Mouse (Mus musculus): ENCODE measurements around the gene Add3. TPM values are rescaled to one million over a fixed set of nuclear protein-coding genes. Genes with fewer than 3 reads are reported as not detected.

The Add3 gene
- total RNA-seq, 1 experiment from 2014 or later = 61.2 TPM

DNA sequence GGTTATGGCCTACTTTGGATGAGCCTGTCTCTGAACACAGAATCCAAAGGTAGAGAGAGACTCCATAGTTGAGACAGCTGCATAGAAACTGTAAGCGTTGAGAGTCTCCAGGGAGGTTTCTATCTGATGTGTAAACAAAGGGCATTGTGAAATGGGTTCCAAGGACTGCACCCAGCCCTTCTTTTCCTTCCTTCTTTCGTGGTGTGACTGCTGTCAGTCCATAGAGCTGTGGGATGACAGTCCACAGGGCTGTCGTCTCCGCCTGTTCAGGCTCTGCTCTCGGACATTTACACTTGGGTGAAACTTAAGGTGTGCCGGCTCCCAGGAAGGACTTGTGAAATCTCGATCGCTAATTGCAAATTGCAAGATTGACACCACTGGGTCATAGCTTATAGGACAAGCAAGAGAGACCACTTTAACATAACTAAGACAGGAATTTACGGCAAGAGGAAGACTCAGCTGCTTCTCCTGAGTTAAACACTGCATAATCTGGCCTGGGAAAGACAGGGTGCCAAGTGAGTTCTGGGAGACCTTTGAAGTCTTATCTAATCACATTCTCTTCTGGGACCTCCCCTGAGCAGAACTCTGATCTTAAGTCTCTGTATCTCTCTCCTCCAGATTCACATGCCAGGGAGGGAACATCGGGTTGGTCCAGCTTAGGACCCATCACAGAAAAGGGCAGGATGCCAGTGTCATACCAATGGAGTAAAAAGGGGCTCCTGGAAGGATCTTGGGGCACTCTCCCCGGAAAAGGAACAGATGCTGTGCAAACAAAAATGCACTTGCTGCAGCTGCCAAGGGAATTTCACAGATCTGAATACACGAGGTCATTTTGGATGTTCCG, 11.5 kb upstream of the Add3 start:
- peak; percentile 66 for ATAC-seq (replicated peaks; ENCODE audit: low read depth, poor library complexity, severe bottlenecking)

GRCm38 (mm10) chr19:53130399-53131175, 9.7 kb upstream of the Add3 start:
- ATAC-seq (replicated peaks; ENCODE audit: low read depth, poor library complexity, severe bottlenecking) = peak; percentile 60

GRCm38 (mm10) chr19:53132471-53132870, 7.8 kb upstream of the Add3 start:
- no peak for ATAC-seq (replicated peaks; ENCODE audit: low read depth, poor library complexity, severe bottlenecking)

DNA sequence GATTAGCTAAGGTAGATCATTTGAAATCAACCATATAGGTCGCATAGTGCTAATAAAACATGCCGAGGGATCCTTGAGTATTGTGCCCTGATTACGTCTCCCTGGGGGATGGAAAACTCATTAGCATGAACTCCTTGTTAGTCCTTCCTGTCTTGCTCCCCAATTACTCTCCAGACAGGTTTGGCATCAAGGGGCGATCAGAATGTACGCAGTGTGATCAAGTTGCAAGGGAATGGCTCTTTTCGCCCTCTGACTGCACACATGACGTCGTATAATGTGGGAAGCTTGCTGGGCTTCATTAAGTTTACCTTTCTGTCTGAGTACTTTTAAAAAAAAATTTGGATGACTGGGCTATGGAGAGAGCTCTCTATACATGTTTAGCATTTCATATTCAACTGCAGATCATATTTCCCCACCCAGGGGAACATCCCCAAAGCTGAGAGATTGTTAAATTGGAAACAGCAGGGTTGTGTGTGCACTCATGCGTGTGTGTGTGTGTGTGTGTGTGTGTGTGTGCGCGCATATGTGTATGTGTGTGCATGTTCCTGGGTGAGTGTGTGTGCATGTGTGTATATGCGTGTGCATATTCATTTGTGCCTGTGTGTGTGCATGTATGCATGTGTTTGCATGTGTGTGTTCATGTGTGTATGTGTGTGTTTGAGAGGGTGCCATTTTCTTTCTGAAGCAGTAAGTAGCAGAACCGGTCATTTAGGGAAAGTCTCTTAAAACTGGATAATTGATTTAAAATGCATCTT, 3.7 kb upstream of the Add3 start:
- ATAC-seq (replicated peaks; ENCODE audit: low read depth, poor library complexity, severe bottlenecking) = no peak

DNA sequence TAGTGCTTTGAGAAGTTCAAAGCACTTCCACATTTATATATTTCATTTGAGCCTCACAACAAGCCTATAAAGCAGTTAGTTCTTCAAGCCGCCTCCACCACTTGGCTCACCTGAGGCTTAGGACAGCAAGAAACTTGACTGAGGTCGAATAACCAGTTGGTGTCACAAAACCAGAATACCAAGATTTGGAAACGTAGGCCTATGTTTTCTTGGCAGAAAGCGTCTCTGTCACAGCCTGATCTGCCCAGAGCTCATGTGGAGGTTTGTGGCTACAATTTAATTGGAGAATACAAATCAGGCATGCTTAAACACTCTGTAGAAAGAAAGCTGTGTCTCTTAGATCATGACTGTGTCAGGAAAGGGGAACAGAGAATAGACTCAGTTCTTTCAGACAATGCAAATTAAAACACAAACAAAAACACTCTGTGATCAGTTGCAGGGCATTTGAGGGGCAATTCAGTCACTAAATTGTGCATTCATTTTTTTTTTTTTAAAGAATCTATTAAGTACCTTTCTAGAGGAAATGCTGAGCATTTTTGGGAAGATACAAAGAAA, 3.0 kb upstream of the Add3 start:
- ATAC-seq (replicated peaks; ENCODE audit: low read depth, poor library complexity, severe bottlenecking) = no peak

- ATAC-seq (replicated peaks; ENCODE audit: low read depth, poor library complexity, severe bottlenecking) = no peak
Measured at GRCm38 (mm10) chr19:53140804-53141250, 584 bp downstream of the Add3 start.

DNA sequence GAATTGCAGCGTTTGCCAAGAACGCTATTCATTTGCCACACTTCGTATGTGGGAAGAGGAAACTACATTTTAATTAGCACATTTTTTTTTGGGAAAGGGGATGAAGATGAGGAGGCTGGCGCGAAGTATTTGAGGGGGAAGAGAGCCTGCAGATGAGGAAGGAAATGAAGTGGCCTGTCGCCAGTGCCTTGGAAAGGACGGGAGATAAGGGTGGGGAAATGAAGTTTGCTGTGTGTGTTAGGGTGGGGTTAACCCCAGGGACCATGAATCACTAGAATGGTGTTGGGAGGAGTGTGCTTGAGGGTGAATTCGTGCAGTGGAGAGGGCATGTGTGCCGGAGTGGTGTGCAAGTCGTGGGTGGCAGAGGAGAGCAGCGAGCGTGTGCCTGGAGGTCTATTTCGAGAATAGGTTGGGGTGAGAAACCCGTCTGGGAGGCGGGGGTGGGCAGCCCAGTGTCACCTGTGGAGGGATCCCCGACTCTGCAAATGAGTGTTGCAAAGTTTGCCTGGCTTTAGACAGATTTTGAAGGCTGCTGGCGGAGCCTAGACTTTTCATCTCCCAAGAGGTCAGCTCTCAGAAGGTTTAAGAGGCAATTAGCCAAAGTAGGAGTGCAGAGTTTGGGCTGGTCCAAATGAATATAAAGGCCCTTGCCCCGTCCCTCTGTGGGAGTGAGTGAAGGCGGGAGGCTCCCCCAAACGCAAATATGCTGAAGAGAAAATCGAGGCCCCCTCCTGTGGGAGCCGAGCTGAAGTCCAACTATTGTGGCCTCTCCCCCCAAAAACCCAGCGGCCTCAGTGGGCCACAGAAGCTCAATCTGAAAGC, 1.2 kb downstream of the Add3 start:
- ATAC-seq (replicated peaks; ENCODE audit: low read depth, poor library complexity, severe bottlenecking) = peak; percentile 39

- peak; percentile 79 for ATAC-seq (replicated peaks; ENCODE audit: low read depth, poor library complexity, severe bottlenecking)
Measured at GRCm38 (mm10) chr19:53142190-53143107, 2.2 kb downstream of the Add3 start.

GRCm38 (mm10) chr19:53143108-53143971, 3.1 kb downstream of the Add3 start:
- 0 out of 2 replicates have a peak, but pooled peaks have one; percentile 1 for ATAC-seq (replicated peaks; ENCODE audit: low read depth, poor library complexity, severe bottlenecking)

- no peak for ATAC-seq (replicated peaks; ENCODE audit: low read depth, poor library complexity, severe bottlenecking)
Measured at GRCm38 (mm10) chr19:53145075-53145474, 4.8 kb downstream of the Add3 start.

- no peak for ATAC-seq (replicated peaks; ENCODE audit: low read depth, poor library complexity, severe bottlenecking)
Measured at GRCm38 (mm10) chr19:53149381-53149780, 9.1 kb downstream of the Add3 start.

DNA sequence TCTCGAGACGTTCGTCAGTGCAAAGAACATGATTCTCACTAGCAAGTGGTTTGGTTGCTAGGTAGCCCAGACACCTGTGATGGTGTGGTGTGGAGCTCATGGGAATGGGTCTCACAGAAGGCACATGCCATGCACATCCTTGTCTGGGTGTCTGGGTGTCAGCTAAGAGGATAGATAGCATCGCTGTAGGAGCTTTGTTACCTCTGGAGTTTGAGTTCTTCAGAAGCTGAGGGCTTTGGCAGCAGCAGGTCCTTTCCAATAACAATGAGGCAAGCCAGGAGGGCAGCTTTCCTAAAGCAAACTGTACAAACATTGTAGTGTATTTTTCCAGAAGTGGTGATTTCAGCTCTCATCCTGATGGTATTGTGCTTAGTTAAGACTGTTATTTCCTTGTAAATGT, 12.2 kb downstream of the Add3 start:
- no peak for ATAC-seq (replicated peaks; ENCODE audit: low read depth, poor library complexity, severe bottlenecking)

DNA sequence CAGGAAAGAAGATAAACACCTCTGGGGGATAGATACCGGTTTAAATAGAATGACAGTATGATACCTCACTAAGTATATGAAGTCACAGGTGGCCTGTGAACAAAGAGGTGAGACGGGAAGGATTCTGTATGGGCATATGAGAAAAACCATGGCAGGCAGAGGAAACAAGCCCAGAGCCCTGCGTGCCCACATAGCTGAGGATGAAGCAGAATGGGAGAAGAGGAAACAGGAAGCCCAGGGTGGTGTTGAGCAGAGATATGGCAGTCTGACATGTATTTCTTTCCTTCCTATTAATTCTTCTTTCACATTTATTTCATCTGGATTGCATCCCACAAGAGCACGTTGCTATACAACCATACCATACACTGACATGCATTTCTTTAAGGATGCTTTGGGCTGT, 12.9 kb downstream of the Add3 start:
- peak; percentile 69 for ATAC-seq (replicated peaks; ENCODE audit: low read depth, poor library complexity, severe bottlenecking)

DNA sequence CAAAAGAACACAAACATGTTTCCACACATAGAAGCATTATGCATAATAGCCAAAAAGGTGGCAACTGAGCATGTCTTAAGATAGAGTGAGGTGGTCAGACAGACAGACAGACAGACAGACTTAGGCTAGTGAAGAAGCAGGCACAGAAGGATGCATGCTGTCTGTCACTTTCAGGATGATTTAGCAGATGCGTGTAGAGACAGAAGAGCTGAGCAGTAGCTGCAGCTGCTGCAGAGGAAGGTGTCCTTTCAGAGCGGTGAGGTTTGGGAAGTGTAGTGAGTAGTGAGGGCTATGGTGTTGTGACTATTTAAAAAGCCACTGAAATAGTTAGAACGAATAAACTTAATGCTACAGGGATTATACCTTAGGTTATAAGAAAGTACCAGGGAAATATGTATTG, 13.9 kb downstream of the Add3 start:
- no peak for ATAC-seq (replicated peaks; ENCODE audit: low read depth, poor library complexity, severe bottlenecking)

DNA sequence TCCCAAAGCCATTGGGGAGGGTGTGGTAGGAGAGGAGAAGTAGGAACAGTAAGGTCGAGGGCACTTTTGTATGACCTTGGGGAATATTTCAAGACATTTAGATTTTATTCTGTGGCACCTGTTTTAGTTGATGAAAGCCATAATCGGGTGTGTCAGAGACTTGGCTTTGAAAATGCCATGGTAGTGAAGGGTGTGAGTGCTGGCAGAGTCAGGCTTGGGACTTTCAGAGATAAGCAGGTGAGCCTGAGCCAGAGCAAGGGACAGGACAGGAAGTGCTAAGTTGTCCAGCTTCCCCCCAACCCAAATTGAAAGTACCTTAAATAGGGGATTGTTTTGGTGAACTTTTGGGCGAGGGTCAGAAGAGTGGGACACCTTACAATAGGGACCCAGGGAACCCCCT, 16.1 kb downstream of the Add3 start:
- no peak for ATAC-seq (replicated peaks; ENCODE audit: low read depth, poor library complexity, severe bottlenecking)

DNA sequence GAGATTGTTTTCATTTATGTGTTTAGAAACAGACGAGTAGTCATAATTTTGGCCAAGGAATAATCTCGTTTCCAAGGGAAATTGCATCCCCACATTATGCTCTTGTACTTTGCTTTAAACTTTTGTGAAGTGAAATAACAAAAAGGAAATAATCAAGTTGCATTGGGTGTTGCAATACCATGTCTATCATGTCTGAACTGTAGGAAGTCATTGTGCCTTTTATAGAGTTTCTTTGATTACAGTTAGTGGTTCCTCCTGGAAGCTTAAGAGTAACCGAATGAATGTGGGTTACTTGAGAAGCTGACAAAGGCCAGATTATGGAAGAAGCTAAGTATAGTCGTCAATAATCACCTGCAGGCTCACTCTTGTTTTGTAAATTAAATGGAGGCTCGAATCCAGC, 16.9 kb downstream of the Add3 start:
- ATAC-seq (replicated peaks; ENCODE audit: low read depth, poor library complexity, severe bottlenecking) = peak; percentile 66

- no peak for ATAC-seq (replicated peaks; ENCODE audit: low read depth, poor library complexity, severe bottlenecking)
Measured at GRCm38 (mm10) chr19:53159351-53159750, 19.1 kb downstream of the Add3 start.
